Mouse (Mus musculus) embryonic facial prominence, embryonic 10.5 days (tissue): ENCODE data around the gene Nfib. TPM values are rescaled to one million over a fixed set of nuclear protein-coding genes. Genes with fewer than 3 reads are reported as not detected.

Experiments used
- DNase-seq: peaks from one replicate; pipeline ENCODE4 v3.0.0-alpha.2; 2017; ENCODE audit warnings: low spot score
- H3K27ac ChIP-seq: fragments of 300-500 bp; sonication (generic); replicated peaks from 2 replicates; pipeline ENCODE4 v1.5.1; 2016; ENCODE audit warnings: mild to moderate bottlenecking
- H3K27me3 ChIP-seq: fragments of 300-500 bp; sonication (generic); replicated peaks from 2 replicates; pipeline ENCODE4 v1.6.1; 2016; ENCODE audit warnings: low read depth, mild to moderate bottlenecking; ENCODE audit not compliant: poor library complexity, severe bottlenecking
- H3K36me3 ChIP-seq: fragments of 300-500 bp; sonication (generic); replicated peaks from 2 replicates; pipeline ENCODE4 v1.6.1; 2016; ENCODE audit warnings: mild to moderate bottlenecking, moderate library complexity
- H3K4me1 ChIP-seq: fragments of 300-500 bp; sonication (generic); 2 replicates; pipeline ENCODE4 v1.6.1; 2016
- H3K4me3 ChIP-seq: fragments of 300-500 bp; sonication (generic); 2 replicates; pipeline ENCODE4 v1.5.1; 2016; ENCODE audit warnings: mild to moderate bottlenecking, moderate library complexity
- H3K9me3 ChIP-seq: fragments of 300-500 bp; sonication (generic); 2 replicates; pipeline ENCODE4 v1.6.1; 2016; ENCODE audit warnings: mild to moderate bottlenecking
- WGBS: fragments of 180-500 bp; shearing (Covaris S2); methylation state at CpG from one replicate; pipeline ENCODE4 v1.1.7; 2016; 5-methylcytosine and 5-hydroxymethylcytosine counted together
- polyA plus RNA-seq: library from polyadenylated mRNA; unstranded; fragments of >200 nt; fragmentation: Nextera tagmentation; extraction: Ambion mirVana; gene quantifications from 2 replicates; pipeline ENCODE4 v1.2.1, GENCODE M21; 2016

Gene Nfib
- polyA plus RNA-seq, 1 experiment from 2014 or later = 26.7 TPM

- Histone ChIP-seq H3K27me3 (no peaks in the 10 kb centered on the region), H3K27ac (no peak overlapping the region), H3K9me3 (no peaks in the 10 kb centered on the region), H3K4me1 (peaks cover 33% of the 10 kb centered on the region), H3K4me3 (no peak overlapping the region), H3K36me3 (peaks cover 4% of the 10 kb centered on the region; the same call in 1 of the 2 replicates)
- 89% methylated on average over 1 of the region's 1 CpGs for WGBS
- no peak for DNase-seq
Observed at GRCm38 (mm10) chr4:82298606-82299005, 406.9 kb downstream of the Nfib start.

- WGBS = 81% methylated on average over 2 of the region's 2 CpGs
- DNase-seq = no peak
- Histone ChIP-seq H3K36me3 (peaks cover 4% of the 10 kb centered on the region; the same call in 1 of the 2 replicates), H3K4me1 (peaks cover 32% of the 10 kb centered on the region), H3K27ac (no peak overlapping the region), H3K27me3 (no peaks in the 10 kb centered on the region), H3K9me3 (no peaks in the 10 kb centered on the region), H3K4me3 (no peak overlapping the region)
Observed at GRCm38 (mm10) chr4:82297562-82297961, 408.0 kb downstream of the Nfib start.

- H3K36me3 ChIP-seq = peaks cover 4% of the 10 kb centered on the region; the same call in 1 of the 2 replicates
- H3K9me3 ChIP-seq = no peaks in the 10 kb centered on the region
- no peaks in the 10 kb centered on the region for H3K27me3 ChIP-seq
- H3K4me1 ChIP-seq = peaks cover 43% of the 10 kb centered on the region
- no peak overlapping the region for H3K4me3 ChIP-seq
- no peak for DNase-seq
- WGBS = 55% methylated on average over 1 of the region's 1 CpGs
- H3K27ac ChIP-seq = no peak overlapping the region
Observed at GRCm38 (mm10) chr4:82294066-82294465, 411.5 kb downstream of the Nfib start.

- 47% methylated on average over 4 of the region's 4 CpGs for WGBS
- Histone ChIP-seq H3K36me3 (peaks cover 1% of the 10 kb centered on the region; the same call in 1 of the 2 replicates), H3K4me1 (peaks cover 45% of the 10 kb centered on the region), H3K27me3 (no peaks in the 10 kb centered on the region), H3K4me3 (no peak overlapping the region), H3K9me3 (no peaks in the 10 kb centered on the region), H3K27ac (no peak overlapping the region)
- DNase-seq = no peak
Observed at GRCm38 (mm10) chr4:82291174-82291847, 414.2 kb downstream of the Nfib start.

GRCm38 (mm10) chr4:82290623-82291022 is 414.9 kb downstream of the Nfib start:
- DNase-seq = no peak
- no peak overlapping the region for H3K27ac ChIP-seq

GRCm38 (mm10) chr4:82289596-82289995 is 416.0 kb downstream of the Nfib start:
- Histone ChIP-seq H3K36me3 (no peaks in the 10 kb centered on the region), H3K27ac (peak overlapping the region; percentile 35), H3K4me3 (no peak overlapping the region), H3K4me1 (peaks cover 45% of the 10 kb centered on the region), H3K27me3 (no peaks in the 10 kb centered on the region), H3K9me3 (no peaks in the 10 kb centered on the region)
- DNase-seq = no peak
- 69% methylated on average over 7 of the region's 7 CpGs for WGBS

More at GRCm38 (mm10) chr4:82290623-82291022, 414.9 kb downstream of the Nfib start:
- Histone ChIP-seq H3K4me1 (peaks cover 45% of the 10 kb centered on the region), H3K36me3 (no peaks in the 10 kb centered on the region), H3K9me3 (no peaks in the 10 kb centered on the region), H3K4me3 (no peak overlapping the region), H3K27me3 (no peaks in the 10 kb centered on the region)
- WGBS = 70% methylated on average over 9 of the region's 9 CpGs

GRCm38 (mm10) chr4:82288138-82288537 is 417.4 kb downstream of the Nfib start:
- Histone ChIP-seq H3K4me3 (no peak overlapping the region), H3K36me3 (no peaks in the 10 kb centered on the region), H3K4me1 (peaks cover 36% of the 10 kb centered on the region), H3K27ac (no peak overlapping the region; the same call in 1 of the 2 replicates), H3K27me3 (no peaks in the 10 kb centered on the region), H3K9me3 (no peaks in the 10 kb centered on the region)
- no peak for DNase-seq
- WGBS = 78% methylated on average over 2 of the region's 2 CpGs

GRCm38 (mm10) chr4:82287454-82287853 is 418.1 kb downstream of the Nfib start:
- 91% methylated on average over 2 of the region's 2 CpGs for WGBS
- Histone ChIP-seq H3K27me3 (no peaks in the 10 kb centered on the region), H3K36me3 (no peaks in the 10 kb centered on the region), H3K9me3 (no peaks in the 10 kb centered on the region), H3K4me1 (peaks cover 31% of the 10 kb centered on the region), H3K27ac (no peak overlapping the region), H3K4me3 (no peak overlapping the region)
- no peak for DNase-seq

- no peak overlapping the region for H3K4me3 ChIP-seq
- H3K4me1 ChIP-seq = peaks cover 29% of the 10 kb centered on the region
- no peaks in the 10 kb centered on the region for H3K27me3 ChIP-seq
- DNase-seq = no peak
- no peak overlapping the region for H3K27ac ChIP-seq
- WGBS = 86% methylated on average over 2 of the region's 2 CpGs
- H3K9me3 ChIP-seq = no peaks in the 10 kb centered on the region
- no peaks in the 10 kb centered on the region for H3K36me3 ChIP-seq
Observed at GRCm38 (mm10) chr4:82286931-82287330, 418.6 kb downstream of the Nfib start.

GRCm38 (mm10) chr4:82283536-82283935 is 422.0 kb downstream of the Nfib start:
- H3K9me3 ChIP-seq = no peaks in the 10 kb centered on the region
- no peaks in the 10 kb centered on the region for H3K4me1 ChIP-seq
- H3K27ac ChIP-seq = no peak overlapping the region
- H3K4me3 ChIP-seq = no peak overlapping the region
- H3K36me3 ChIP-seq = no peaks in the 10 kb centered on the region
- no peak for DNase-seq
- WGBS = 91% methylated on average over 6 of the region's 6 CpGs
- no peaks in the 10 kb centered on the region for H3K27me3 ChIP-seq

- 89% methylated on average over 2 of the region's 2 CpGs for WGBS
- Histone ChIP-seq H3K4me1 (peaks cover 18% of the 10 kb centered on the region), H3K9me3 (no peaks in the 10 kb centered on the region), H3K27me3 (no peaks in the 10 kb centered on the region), H3K36me3 (no peaks in the 10 kb centered on the region), H3K27ac (no peak overlapping the region), H3K4me3 (no peak overlapping the region)
- no peak for DNase-seq
Observed at GRCm38 (mm10) chr4:82275996-82276395, 429.6 kb downstream of the Nfib start.

GRCm38 (mm10) chr4:82273049-82273754 is 432.3 kb downstream of the Nfib start:
- no peaks in the 10 kb centered on the region for H3K27me3 ChIP-seq
- H3K4me3 ChIP-seq = no peak overlapping the region
- peak overlapping the region; percentile 54 for H3K27ac ChIP-seq
- WGBS = 94% methylated on average over 4 of the region's 4 CpGs
- H3K4me1 ChIP-seq = peaks cover 24% of the 10 kb centered on the region
- no peak for DNase-seq
- no peaks in the 10 kb centered on the region for H3K36me3 ChIP-seq
- H3K9me3 ChIP-seq = no peaks in the 10 kb centered on the region

GRCm38 (mm10) chr4:82272099-82272498 is 433.5 kb downstream of the Nfib start:
- no peak for DNase-seq
- no peaks in the 10 kb centered on the region for H3K36me3 ChIP-seq
- H3K9me3 ChIP-seq = no peaks in the 10 kb centered on the region
- H3K4me3 ChIP-seq = no peak overlapping the region
- H3K27ac ChIP-seq = no peak overlapping the region
- WGBS = 72% methylated on average over 4 of the region's 4 CpGs
- peaks cover 33% of the 10 kb centered on the region for H3K4me1 ChIP-seq
- H3K27me3 ChIP-seq = no peaks in the 10 kb centered on the region
